Mouse (Mus musculus): Measurements from ENCODE around the gene Cacna2d2.

DNA sequence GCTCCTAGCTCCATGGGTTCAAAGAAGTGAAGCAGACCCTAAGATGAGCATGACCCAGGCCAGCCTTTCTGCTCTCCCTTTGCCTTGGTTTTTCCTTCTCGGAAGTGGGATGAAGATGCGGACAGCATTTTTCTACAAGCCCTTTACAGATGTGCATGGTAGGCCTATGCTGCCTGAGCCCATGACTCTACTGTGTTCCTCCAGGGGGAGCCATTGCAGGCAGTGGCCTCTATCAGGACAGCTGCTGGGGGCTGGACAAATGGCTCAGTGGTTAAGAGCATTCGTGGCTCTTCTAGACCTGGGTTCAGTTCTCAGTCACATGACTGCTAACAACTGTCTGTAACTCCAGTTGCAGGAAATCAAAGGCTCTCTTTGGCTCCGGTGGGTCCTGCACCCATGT lies 83.4 kb downstream of the Cacna2d2 start:
- TF ChIP-seq SIN3A (IDR thresholded peaks at IDR 0.05; ENCODE audit: low read length) (no peak), HCFC1 (IDR thresholded peaks at IDR 0.05; ENCODE audit: low read depth, low read length) (no peak), UBTF (IDR thresholded peaks at IDR 0.05; ENCODE audit: borderline replicate concordance, insufficient read depth, low read depth, low read length) (no peak), CTCF (IDR thresholded peaks at IDR 0.05 in 2 of 3, conservative IDR thresholded peaks at IDR 0.05 in 1 of 3; ENCODE audit: control insufficient read depth in 1 of 3, insufficient read depth in 1 of 3, low read depth in 2 of 3, low read length in 3 of 3, poor library complexity in 1 of 3, severe bottlenecking in 1 of 3) (peak; percentile 25 to 44 (median 40); a peak in 5 of 6 replicates), POLR2AphosphoS5 (IDR thresholded peaks at IDR 0.05; ENCODE audit: borderline replicate concordance, low read depth, low read length) (no peak), KAT2A (conservative IDR thresholded peaks at IDR 0.05; ENCODE audit: low read depth, low read length) (no peak), MEF2A (IDR thresholded peaks at IDR 0.05; ENCODE audit: extremely low read depth, insufficient replicate concordance, low read depth, low read length, poor library complexity, severe bottlenecking) (no peak), E2F4 (IDR thresholded peaks at IDR 0.05; ENCODE audit: borderline replicate concordance, low read depth, low read length) (no peak), EP300 (IDR thresholded peaks at IDR 0.05; ENCODE audit: low read depth in 1 of 2, low read length in 2 of 2) (no peak), POLR2A (IDR thresholded peaks at IDR 0.05; ENCODE audit: control insufficient read depth in 1 of 2, insufficient read depth in 1 of 2, low read depth in 1 of 2, low read length in 2 of 2, poor library complexity in 1 of 2) (no peak), ZC3H11A (IDR thresholded peaks at IDR 0.05; ENCODE audit: low read depth, low read length) (no peak), TAL1 (IDR thresholded peaks at IDR 0.05; ENCODE audit: low read length) (no peak)
